Mouse (Mus musculus) embryonic facial prominence, embryonic 11.5 days (tissue): ENCODE measurements around the gene Rpl9-ps6. TPM values are rescaled to one million over a fixed set of nuclear protein-coding genes. Genes with fewer than 3 reads are reported as not detected.
A peak's percentile ranks its signal among the peaks of the same experiment; 100 is the strongest.

ENCODE experiments used
- ATAC-seq: fragments of 200-750 bp; cut with Nextera tagmentation; replicated peaks from 2 replicates; pipeline ENCODE4 v1.8.0; 2017; ENCODE audit warnings: low read depth; ENCODE audit not compliant: insufficient number of reproducible peaks, low FRiP score, low TSS enrichment
- DNase-seq: peaks from one replicate; pipeline ENCODE4 v3.0.0-alpha.2; 2015; ENCODE audit warnings: low spot score
- H3K27ac ChIP-seq: fragments of 300-500 bp; sonication (generic); replicated peaks from 2 replicates; pipeline ENCODE4 v1.5.1; 2014; ENCODE audit warnings: mild to moderate bottlenecking, low read depth, low read length, control low read depth
- H3K27me3 ChIP-seq: fragments of 300-500 bp; sonication (generic); 2 replicates; pipeline ENCODE4 v1.6.1; 2014; ENCODE audit warnings: mild to moderate bottlenecking, low read length, moderate library complexity, mixed read lengths; ENCODE audit not compliant: control insufficient read depth, insufficient read depth
- H3K36me3 ChIP-seq: fragments of 300-500 bp; sonication (generic); replicated peaks from 2 replicates; pipeline ENCODE4 v1.6.1; 2014; ENCODE audit warnings: low read depth, mild to moderate bottlenecking, low read length, moderate library complexity, mixed read lengths; ENCODE audit not compliant: control insufficient read depth, insufficient read depth
- H3K4me1 ChIP-seq: fragments of 300-500 bp; sonication (generic); 2 replicates; pipeline ENCODE4 v1.6.1; 2014; ENCODE audit warnings: low read length, mixed read lengths; ENCODE audit not compliant: control insufficient read depth, insufficient read depth
- H3K4me2 ChIP-seq: fragments of 300-500 bp; sonication (generic); 2 replicates; pipeline ENCODE4 v1.6.1; 2014; ENCODE audit warnings: low read depth, mild to moderate bottlenecking, control low read depth, low read length, moderate library complexity
- H3K4me3 ChIP-seq: fragments of 300-500 bp; sonication (generic); 2 replicates; pipeline ENCODE4 v1.5.1; 2014; ENCODE audit warnings: low read depth, low read length, control low read depth
- H3K9ac ChIP-seq: fragments of 300-500 bp; sonication (generic); replicated peaks from 2 replicates; pipeline ENCODE4 v1.6.1; 2014; ENCODE audit warnings: mild to moderate bottlenecking, control low read depth, low read length
- H3K9me3 ChIP-seq: fragments of 300-500 bp; sonication (generic); replicated peaks from 2 replicates; pipeline ENCODE4 v1.6.1; 2016; ENCODE audit warnings: mild to moderate bottlenecking, low read length, inconsistent platforms, mixed read lengths; ENCODE audit not compliant: control insufficient read depth
- WGBS: fragments of 180-500 bp; shearing (Covaris S2); extraction: QIAGEN DNeasy Blood & Tissue Kit; methylation state at CpG from one replicate; pipeline ENCODE4 v1.1.7; 2014; 5-methylcytosine and 5-hydroxymethylcytosine counted together
- polyA plus RNA-seq: library from polyadenylated mRNA; unstranded; fragments of >200 nt; fragmentation: Nextera tagmentation; extraction: Ambion mirVana; gene quantifications from 2 replicates; pipeline ENCODE4 v1.2.1, GENCODE M21; 2014

Gene Rpl9-ps6
- polyA plus RNA-seq, 1 experiment from 2014 or later = 117 TPM

GRCm38 (mm10) chr19:32501414-32501813 lies 35.0 kb upstream of the Rpl9-ps6 start:
- H3K9ac ChIP-seq = no peak overlapping the region
- no peaks in the 10 kb centered on the region for H3K9me3 ChIP-seq
- ATAC-seq = no peak
- H3K4me2 ChIP-seq = no peak overlapping the region
- H3K27me3 ChIP-seq = no peaks in the 10 kb centered on the region
- 87% methylated on average over 6 of the region's 6 CpGs for whole genome bisulfite sequencing
- H3K4me1 ChIP-seq = no peaks in the 10 kb centered on the region
- no peaks in the 10 kb centered on the region for H3K36me3 ChIP-seq
- no peak overlapping the region for H3K4me3 ChIP-seq
- H3K27ac ChIP-seq = no peak overlapping the region
- peak; percentile 57 for DNase-seq

GRCm38 (mm10) chr19:32498002-32498401 lies 31.6 kb upstream of the Rpl9-ps6 start:
- ATAC-seq (no peak), DNase-seq (no peak)
- Histone ChIP-seq H3K4me3 (no peak overlapping the region), H3K9me3 (no peaks in the 10 kb centered on the region), H3K27me3 (no peaks in the 10 kb centered on the region), H3K27ac (no peak overlapping the region), H3K9ac (no peak overlapping the region), H3K4me1 (no peaks in the 10 kb centered on the region), H3K4me2 (no peak overlapping the region), H3K36me3 (no peaks in the 10 kb centered on the region)
- WGBS = 96% methylated on average over 5 of the region's 5 CpGs

GRCm38 (mm10) chr19:32497411-32497810 lies 31.0 kb upstream of the Rpl9-ps6 start:
- no peak for DNase-seq
- H3K4me3 ChIP-seq = no peak overlapping the region
- no peak overlapping the region for H3K9ac ChIP-seq
- H3K4me1 ChIP-seq = no peaks in the 10 kb centered on the region
- H3K27me3 ChIP-seq = no peaks in the 10 kb centered on the region
- WGBS = 86% methylated on average over 6 of the region's 6 CpGs
- no peak overlapping the region for H3K4me2 ChIP-seq
- no peak overlapping the region for H3K27ac ChIP-seq
- no peaks in the 10 kb centered on the region for H3K9me3 ChIP-seq
- no peaks in the 10 kb centered on the region for H3K36me3 ChIP-seq
- ATAC-seq = no peak

GRCm38 (mm10) chr19:32495034-32495433 lies 28.7 kb upstream of the Rpl9-ps6 start:
- no peak overlapping the region for H3K4me3 ChIP-seq
- WGBS = 90% methylated on average over 11 of the region's 11 CpGs
- no peak overlapping the region for H3K27ac ChIP-seq
- no peak for ATAC-seq
- no peaks in the 10 kb centered on the region for H3K27me3 ChIP-seq
- no peaks in the 10 kb centered on the region for H3K4me1 ChIP-seq
- no peak overlapping the region for H3K4me2 ChIP-seq
- H3K9ac ChIP-seq = no peak overlapping the region
- no peaks in the 10 kb centered on the region for H3K36me3 ChIP-seq
- H3K9me3 ChIP-seq = no peaks in the 10 kb centered on the region
- DNase-seq = no peak

- Histone ChIP-seq H3K27ac (no peak overlapping the region), H3K4me1 (no peaks in the 10 kb centered on the region), H3K9me3 (no peaks in the 10 kb centered on the region), H3K27me3 (no peaks in the 10 kb centered on the region), H3K4me3 (no peak overlapping the region), H3K36me3 (no peaks in the 10 kb centered on the region), H3K9ac (no peak overlapping the region), H3K4me2 (no peak overlapping the region)
- ATAC-seq (no peak), DNase-seq (no peak)
- 90% methylated on average over 13 of the region's 13 CpGs for WGBS
Measured at GRCm38 (mm10) chr19:32494611-32495010, 28.2 kb upstream of the Rpl9-ps6 start.

- 84% methylated on average over 8 of the region's 8 CpGs for WGBS
- H3K36me3 ChIP-seq = no peaks in the 10 kb centered on the region
- H3K9ac ChIP-seq = no peak overlapping the region
- no peak overlapping the region for H3K4me3 ChIP-seq
- no peak overlapping the region for H3K27ac ChIP-seq
- no peaks in the 10 kb centered on the region for H3K27me3 ChIP-seq
- no peak for DNase-seq
- no peaks in the 10 kb centered on the region for H3K4me1 ChIP-seq
- no peaks in the 10 kb centered on the region for H3K9me3 ChIP-seq
- no peak for ATAC-seq
- H3K4me2 ChIP-seq = no peak overlapping the region
Measured at GRCm38 (mm10) chr19:32493471-32493870, 27.1 kb upstream of the Rpl9-ps6 start.

- H3K4me1 ChIP-seq = no peaks in the 10 kb centered on the region
- 94% methylated on average over 5 of the region's 5 CpGs for WGBS
- no peaks in the 10 kb centered on the region for H3K27me3 ChIP-seq
- H3K9me3 ChIP-seq = no peaks in the 10 kb centered on the region
- no peak overlapping the region for H3K9ac ChIP-seq
- no peaks in the 10 kb centered on the region for H3K36me3 ChIP-seq
- H3K4me3 ChIP-seq = no peak overlapping the region
- no peak overlapping the region for H3K27ac ChIP-seq
- no peak overlapping the region for H3K4me2 ChIP-seq
- ATAC-seq = no peak
- DNase-seq = no peak
Measured at GRCm38 (mm10) chr19:32492981-32493380, 26.6 kb upstream of the Rpl9-ps6 start.

GRCm38 (mm10) chr19:32492339-32492738 lies 26.0 kb upstream of the Rpl9-ps6 start:
- Histone ChIP-seq H3K4me2 (no peak overlapping the region), H3K27me3 (no peaks in the 10 kb centered on the region), H3K9me3 (no peaks in the 10 kb centered on the region), H3K36me3 (no peaks in the 10 kb centered on the region), H3K27ac (no peak overlapping the region), H3K4me3 (no peak overlapping the region), H3K4me1 (no peaks in the 10 kb centered on the region), H3K9ac (no peak overlapping the region)
- DNase-seq (no peak), ATAC-seq (no peak)
- WGBS = 95% methylated on average over 3 of the region's 3 CpGs
